Mouse (Mus musculus) thymus, postnatal 10 days (tissue): ENCODE data around the gene Atg5.
A peak's percentile ranks its signal among the peaks of the same experiment; 100 is the strongest.
"Not testable (repeated sequence)": the region's sequence is repeated elsewhere in the genome, so short reads cannot be mapped to it uniquely, and the experiment has no call there.

Source experiments
- DNase-seq, 2 experiments: peaks; one replicate each; pipeline ENCODE4 v3.0.0; 2021; ENCODE audit warnings: low spot score in 2 of 2

Atg5 gene

DNA sequence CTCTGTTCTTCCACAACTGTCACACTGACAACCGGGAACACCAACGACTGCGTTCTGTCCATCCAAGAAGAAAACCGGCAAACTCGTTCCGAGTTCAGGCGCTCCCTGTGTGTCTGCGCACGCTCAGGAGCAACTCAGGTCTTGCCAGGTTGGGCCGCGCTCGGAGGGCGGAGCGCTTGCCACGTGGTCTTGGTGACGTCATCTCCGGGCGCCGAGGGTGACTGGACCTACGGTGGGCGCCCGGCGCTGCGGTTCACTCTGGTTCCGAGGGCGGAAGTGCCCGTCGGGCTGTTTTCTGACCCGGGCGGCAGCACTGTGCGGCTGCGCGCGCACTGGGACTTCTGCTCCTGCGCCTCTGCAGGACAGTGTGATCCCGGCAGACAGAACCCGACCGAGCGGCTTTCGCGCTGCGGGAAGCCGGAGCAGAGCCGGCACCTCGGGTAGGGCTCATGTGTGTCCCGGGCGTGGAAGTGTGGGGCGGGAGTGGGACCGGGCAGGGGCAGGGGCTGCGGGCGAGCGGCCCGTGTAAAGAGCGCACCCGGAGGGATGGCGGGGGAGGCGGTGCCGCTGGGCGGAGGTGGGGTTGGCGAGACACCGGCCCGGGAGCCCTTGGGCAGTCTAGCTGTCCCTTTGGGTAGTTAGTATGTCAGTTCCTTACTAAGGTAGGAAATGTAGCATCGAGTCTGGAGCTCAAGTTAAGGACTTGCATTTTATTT is at the start of gene Atg5:
TSS of gene Atg5 (plus strand) at position 214 of the 716 bp plus-strand sequence.
- DNase-seq: peak; percentile 91 to 96

DNA sequence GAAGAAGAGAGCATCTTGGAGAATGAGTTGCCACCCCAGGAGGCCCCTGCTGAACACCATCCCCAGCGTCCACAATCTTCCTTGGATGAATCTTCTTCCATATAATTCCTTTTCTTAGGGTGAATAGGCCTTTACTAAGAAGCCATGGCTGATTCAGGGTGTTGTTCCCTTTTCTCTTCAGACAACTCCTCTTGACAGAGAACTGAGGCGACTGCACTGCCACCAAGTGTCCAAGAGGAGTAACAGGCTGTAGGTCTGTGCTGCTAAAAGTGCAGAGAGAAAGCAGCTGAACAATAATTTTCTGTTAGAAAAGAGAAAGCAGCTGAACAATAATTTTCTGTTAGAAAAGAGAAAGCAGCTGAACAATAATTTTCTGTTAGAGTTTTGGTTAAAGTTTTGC is 49.1 kb upstream of the Atg5 start:
- not testable (repeated sequence) for DNase-seq

DNA sequence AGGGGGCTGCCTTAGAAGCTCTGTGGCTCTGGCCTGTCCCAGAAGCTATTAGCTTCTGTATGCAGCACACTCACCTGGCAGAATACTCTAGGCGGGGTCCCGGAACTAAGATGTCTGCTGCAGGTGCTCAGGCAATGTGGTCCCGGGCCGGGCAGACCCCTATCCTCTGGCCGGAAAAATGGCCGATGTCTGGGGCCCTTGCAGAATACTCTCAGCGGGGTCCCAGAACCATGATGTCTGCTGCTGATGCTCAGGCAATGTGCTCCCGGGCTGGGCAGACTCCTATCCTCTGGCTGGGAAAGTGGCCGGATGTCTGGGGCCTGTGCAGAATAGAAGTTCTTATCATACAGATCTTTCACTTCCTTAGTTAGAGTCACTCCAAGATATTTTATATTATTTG is 43.8 kb upstream of the Atg5 start:
- no peak for DNase-seq

DNA sequence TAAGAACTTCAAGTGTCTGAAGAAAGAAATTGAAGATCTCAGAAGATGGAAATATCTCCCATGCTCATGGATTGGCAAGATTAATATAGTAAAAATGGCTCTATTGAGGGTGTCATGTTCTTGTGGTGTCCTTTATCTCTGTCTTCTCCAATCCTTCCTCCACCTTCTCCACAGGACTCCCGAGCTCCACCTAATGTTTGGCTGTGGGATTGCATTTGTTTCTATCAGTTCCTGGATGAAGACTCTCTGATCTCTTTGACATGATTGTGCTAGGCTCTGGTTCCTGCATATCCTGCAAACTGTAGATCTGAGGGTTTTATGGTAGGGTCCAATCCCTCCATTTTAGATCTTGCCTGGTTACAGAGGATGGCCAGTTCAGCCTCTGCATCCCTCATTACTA is 34.8 kb upstream of the Atg5 start:
- DNase-seq: peak; percentile 38 to 59

DNA sequence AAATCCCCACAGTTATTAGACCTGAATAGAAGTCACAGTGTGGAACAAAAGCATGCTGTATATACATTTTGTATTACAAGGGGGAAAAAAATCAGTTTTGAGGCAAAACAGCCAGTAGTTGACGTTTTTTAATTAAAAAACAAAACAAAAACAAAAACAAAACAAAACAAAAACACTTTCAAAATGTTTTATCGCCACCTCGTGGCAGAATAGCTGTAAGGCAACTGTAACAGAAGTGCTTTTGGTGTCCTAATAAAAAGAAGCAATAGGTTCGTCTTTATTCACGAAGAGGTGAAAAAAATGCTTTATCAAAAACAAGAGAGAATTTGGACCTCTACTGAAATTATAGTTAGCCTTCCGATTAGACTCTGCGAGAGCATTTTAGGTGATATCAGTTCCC is 32.9 kb upstream of the Atg5 start:
- not testable (repeated sequence) for DNase-seq

DNA sequence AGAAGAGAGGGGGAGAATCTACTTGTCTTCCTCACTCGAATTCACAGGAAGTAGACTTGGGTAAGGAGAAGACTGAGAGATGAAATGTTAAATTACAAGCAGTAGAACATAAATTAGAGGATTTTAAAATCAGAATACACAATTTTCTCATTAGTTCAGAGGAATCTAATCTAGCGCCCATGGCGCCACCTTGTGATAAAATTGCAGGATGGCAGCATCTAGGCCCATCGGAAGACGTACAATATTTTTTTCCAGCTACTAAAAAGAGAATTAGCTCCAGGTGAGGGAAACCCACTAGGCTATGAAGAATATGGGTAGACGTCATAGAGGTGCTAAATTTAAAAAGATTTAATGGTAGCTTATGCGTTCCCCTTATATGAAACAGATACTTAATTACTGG is 11.5 kb upstream of the Atg5 start:
- no peak for DNase-seq

DNA sequence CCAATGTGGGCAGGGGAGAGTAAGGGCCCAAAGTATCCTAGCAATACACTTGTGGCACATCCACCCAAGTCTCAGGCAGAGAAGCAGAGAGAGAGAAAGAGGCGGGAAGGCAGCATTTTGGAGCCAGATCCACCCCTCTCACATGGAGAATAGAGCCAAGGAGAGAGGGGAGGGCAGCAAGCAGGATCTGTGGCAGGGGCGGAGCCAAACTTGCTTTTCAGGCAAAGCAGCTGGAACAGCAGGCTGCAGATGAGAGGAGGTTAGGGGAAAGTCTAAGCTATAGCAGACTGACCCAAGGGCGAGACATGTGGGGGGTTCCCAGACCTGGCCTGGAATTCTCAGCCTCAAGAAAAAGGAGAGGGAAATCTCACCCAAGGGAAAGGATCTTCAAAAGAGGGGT is 2.3 kb upstream of the Atg5 start:
- DNase-seq: no peak

DNA sequence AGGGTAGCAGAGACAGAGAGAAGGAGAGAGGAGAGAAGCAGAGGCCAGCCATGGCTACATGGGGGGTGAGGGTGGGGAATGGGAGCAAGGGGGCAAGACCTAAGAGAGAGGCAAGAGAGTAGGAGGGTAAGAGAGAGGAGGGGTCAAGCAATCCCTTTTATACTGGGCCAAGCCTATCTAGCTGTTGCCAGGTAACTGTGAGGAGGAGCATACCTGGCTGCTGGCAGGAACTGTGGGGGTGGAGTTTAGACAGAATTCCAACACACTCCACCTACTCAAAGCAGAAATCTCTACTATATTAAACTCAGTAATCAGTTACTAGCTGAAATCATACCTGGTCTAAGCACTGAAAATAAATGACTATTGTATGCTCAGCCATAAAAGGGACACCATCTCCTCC is 1.6 kb upstream of the Atg5 start:
- DNase-seq: no peak

DNA sequence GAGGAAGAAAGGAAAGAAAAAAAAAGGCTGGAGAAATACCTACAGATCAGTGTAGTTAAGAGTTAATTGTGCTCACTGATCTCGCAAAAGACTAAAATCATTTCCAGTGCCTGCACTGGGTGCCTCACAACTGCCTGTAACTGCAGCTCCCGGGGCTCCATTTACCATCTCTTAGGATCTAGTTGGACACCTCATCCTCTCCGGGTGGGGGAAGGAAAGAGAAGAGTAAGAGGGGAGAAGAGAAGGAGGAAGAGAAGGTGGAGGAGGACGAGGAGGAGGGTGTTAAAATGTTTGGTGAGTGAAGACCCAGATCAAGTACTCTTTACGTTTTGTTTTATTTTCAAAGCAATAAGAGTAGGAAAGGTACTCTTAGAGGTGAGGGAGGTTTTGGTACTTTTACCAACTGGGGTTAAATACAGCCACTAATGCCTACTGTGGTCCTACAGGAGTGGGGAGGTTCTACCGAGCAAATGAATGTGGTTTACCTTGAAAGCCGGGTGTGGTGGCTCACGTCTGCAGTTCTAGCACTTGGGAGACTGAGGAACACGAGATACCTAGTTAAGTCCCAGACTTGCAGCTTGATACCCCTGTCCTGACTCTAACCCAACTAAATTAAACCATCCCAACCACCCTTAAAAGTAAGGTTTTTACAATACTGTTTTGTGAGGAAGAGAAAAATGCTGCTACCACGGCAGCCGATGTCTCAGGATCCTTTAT is 574 bp upstream of the Atg5 start:
- DNase-seq: no peak

DNA sequence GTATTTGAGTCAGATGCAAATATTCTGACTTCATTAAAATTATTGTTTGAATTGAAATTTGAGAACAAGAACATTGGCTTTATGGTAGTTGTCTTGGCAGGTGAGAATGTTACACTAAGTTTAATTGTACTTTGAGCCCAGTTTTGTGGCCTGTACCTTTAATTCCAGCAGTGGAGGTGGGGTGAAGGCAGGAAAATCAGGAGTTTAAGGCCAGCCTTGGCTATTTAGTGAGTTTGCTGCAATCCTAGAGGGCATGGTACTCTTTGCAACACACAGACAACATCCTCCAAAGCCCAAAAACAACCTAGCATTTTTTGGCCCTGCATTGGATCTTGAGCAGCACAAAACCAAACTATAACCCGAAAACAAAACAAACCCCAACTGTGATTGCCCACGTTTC is 1.1 kb downstream of the Atg5 start:
- no peak for DNase-seq

DNA sequence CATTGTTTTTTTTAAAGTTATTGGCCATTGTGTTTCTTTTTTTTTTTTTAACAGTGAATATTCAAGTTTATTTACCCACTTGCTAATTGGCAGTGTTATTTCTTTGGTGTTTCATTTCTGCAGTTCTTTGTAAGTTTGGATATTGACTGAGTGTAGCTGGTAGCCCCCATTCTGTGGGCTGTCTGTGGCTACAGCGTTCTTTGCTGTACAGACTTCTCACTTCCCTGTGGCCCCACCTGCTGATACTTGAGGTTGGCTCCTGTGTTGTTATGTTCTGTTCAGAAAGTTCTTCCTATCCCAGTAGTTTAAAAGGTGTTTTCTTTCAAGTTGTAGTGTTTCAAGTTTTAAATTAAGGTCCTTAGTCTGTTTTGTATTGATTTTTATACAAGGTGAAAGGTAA is 14.2 kb downstream of the Atg5 start:
- DNase-seq: no peak

DNA sequence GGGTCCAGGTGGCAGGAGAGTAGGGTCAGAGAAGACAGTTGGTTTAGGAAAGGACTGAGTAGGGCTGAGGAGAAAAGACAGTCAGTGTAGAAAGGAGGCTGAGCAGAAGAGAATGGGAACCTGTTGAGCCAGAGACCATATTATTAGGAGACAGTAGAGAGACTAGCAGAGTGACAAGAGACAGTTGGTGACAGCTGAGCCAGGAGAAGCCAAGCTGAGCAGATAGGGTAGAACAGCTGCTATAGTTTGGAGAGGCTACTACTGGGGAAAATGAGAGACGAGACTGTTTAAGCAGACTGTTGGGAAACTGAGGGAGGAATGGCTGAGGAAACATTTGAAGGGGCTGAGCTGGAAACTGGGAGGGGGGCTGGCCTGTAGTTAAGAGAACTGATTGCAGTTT is 16.9 kb downstream of the Atg5 start:
- DNase-seq: no peak

DNA sequence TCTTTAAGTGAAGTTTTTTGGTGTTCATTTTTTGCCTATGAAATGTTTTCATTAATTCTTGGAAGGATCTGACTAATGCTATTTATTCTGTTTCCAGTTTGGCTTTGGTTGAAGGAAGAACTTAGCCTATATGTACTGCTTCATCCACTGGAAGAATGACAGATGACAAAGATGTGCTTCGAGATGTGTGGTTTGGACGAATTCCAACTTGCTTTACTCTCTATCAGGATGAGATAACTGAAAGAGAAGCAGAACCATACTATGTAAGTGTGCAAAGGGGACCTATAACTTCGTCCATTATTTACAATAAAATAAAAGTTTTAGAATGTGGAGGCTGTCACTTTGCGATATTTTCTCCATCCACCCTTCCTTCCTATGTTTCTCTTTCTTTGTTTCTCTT is 17.8 kb downstream of the Atg5 start:
- DNase-seq: no peak

DNA sequence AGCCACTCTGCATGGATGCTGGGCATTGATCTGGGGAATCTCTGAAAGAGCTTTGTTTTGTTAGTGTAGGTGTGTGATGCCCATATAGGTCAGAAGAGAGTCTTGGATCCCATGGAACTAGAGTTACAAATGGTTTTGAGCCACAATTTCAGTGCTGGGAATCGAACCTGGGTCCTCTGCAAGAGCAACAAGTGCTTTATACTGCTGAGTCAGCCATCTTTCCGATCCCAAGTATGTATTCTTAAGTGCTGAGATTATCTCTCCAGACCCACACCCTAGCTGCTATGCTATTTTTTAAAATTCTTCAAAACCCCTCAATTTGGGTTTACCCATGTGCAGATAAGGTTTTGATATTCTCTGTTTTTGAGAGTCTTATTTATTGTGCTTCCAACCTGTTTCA is 22.7 kb downstream of the Atg5 start:
- no peak for DNase-seq

DNA sequence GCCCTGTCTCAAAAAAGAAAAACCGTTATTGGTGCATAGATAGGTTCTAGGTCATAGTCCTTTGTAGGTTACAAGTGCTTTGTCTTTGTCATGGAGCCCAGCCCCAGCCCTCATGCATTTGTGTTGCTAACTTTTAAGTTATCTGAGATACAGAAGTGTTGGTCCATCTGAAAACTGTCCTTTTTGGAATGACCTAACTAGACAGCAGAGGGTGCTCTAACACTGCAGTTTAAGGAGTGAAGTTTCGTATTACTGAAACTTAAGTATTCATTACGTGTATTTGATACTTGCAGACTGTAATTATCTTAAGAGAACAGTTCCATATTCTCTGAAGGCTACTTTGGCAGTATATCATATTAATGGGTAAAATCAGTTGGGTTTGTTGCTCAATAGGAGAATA is 24.0 kb downstream of the Atg5 start:
- peak in 1 of 2 experiments; percentile 27 for DNase-seq

DNA sequence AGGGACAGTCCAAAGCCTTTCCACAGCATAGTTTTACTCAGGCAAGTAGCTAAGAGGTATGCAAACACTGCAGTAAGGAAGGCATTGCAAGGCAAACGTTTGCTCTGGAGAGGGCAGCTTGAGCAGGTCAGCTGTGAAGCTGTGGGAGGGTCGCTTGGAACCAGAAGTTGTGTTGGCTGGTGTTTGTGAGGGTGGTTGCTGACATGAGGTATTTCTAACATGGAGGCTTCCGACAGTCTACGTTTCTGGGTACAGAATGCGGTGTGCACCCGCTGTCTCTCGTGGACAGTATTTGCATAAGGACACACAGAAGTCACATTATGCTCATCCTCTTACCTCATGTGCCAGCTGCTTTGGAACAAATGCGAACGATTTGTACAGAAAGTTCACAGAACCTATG is 31.0 kb downstream of the Atg5 start:
- DNase-seq: no peak

DNA sequence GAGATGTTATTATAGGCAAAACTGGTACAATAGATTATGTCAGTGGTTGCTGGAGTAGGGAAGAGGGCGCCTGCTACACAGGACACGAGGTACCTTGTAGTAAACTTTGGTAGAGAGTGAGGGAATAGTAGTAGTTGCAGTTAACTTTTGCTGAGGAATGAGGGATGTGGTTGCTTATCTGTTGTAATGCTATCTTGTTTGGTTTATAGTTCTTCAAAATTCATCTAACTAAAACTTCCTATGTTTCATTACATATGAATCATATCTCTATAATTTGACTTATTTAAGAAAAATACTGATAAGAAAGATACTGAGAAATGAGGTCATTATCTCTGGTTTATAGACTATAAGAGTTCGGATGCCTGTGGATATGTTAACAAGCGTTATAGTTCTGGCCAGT is 31.9 kb downstream of the Atg5 start:
- no peak for DNase-seq

DNA sequence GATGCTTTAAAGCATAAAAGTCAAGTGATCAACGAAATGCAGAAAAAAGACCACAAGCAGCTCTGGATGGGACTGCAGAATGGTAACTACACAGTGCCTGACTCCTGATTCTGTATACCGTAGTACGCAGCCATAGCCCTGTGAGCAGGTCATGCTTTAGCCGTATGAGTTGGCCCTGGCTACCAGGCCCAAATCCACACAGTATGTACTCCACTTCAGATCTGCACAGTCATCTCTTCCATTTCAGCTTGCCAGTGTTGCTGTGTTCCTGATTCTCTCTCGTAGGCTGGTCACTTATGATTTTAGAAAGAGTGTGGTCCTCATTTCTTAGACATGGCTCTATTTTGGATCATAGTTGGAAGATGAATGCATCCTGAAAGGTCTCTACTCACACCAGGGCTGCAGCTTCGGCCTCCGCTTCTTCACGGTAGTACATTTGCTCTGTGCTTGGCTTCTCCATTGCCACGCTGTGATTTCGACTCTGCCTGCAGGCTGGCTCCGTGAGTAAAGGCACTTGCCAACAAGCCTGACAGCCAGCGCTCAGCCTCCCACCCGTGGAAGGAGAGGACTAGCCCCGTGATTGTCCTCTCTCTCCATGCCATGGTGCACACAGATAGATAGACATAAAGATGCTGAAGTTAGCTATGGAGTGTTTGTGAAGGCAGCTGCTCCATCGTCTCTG is 35.6 kb downstream of the Atg5 start:
- DNase-seq: no peak

DNA sequence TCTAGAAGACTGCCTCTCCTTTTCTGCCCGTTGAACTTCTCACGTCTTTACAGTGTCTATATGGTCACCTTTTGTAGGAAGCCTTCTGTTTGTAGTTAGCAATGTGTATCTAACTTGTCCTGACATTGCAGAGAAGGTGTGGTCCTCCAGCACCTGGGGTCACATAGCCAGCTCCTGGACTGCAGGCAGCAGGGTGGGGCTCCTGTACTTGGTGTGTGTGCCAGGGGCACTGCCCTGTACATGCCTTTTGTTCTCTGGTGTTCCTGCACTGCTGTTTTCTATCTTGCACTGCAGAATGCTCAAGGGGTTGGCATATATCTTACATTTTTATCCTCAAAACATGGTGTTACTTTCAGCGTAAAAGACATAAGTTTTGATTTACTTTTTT is 36.2 kb downstream of the Atg5 start:
- no peak for DNase-seq

DNA sequence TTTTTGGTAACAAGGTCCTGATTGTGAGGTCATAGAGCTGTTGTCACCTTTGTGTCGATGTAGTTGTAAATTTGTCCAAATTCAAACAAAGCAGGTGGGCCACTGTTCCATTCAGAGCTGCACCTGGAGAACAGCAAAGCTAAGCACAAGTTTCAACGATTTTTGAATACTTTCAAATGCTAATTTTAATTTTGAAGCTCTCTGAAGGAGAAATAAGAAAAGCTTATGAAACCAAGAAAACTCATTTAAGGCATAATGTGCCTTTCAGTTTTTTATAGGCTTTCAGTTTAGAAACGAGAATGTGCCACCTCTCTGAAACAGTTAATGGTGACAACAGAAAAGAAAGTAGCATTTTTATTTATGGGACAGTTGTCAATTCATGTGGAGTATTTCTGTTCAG is 36.7 kb downstream of the Atg5 start:
- DNase-seq: no peak

DNA sequence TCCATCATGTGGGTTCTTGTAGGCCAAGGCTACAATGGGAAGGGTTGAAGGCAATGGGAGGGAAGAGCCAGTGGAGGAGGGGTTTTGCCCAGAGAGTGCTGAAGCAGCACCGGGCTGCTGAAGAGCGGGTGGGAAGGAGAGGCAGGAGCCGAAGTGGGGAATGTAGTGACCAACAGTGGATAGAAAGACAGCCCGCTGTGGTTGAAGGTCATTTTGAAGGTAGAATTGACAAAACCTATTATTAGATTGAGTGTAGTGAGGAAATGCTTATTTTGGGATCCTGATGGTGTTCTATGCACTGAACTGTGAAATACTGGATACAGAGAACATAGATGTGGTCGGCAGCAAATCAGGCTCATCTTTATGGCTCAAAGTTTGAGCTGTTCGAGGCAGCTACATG is 38.1 kb downstream of the Atg5 start:
- no peak for DNase-seq

DNA sequence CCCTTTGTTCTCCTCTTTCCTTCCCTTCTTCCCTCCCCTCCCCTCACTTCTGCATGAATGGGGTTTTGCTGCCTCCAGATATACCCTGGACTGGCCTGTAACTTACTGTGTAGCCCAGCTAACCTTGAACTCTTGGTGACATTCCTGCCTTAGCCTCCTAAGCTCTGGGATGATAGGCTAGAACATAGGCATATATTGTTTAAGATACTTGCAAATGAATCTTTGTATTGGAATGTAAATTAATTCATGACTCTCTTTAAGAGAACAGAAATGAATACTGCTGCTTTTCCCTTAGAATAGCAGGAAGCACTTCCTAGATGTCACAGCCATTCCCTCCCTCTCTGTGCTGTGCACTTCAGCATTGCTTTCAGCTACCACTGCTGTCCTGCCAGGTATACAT is 40.1 kb downstream of the Atg5 start:
- DNase-seq: no peak

DNA sequence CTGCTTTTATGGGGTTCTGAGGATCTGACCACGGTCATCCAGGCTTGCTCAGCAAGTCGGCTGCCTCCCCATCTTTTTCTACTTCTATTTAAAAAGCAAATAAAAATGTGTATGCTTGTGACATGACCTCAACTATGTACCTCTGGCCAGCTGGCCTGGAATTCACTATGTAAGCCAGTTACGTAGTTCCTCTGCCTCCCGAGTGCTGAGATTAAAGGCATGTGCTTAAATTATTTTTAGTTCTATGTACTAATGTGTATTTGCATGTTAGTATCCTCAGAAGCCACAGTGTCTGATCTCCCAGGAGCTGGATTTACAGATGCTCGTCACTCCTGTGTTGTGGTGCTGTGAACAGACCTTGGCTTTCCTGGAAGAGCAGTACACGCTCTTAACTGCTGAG is 41.1 kb downstream of the Atg5 start:
- DNase-seq: no peak
